Mouse (Mus musculus): ENCODE measurements around the gene Olfr811. TPM values are rescaled to one million over a fixed set of nuclear protein-coding genes. Genes with fewer than 3 reads are reported as not detected.

Olfr811 gene
- polyA plus RNA-seq, 1 experiment from 2014 or later, result not detected

DNA sequence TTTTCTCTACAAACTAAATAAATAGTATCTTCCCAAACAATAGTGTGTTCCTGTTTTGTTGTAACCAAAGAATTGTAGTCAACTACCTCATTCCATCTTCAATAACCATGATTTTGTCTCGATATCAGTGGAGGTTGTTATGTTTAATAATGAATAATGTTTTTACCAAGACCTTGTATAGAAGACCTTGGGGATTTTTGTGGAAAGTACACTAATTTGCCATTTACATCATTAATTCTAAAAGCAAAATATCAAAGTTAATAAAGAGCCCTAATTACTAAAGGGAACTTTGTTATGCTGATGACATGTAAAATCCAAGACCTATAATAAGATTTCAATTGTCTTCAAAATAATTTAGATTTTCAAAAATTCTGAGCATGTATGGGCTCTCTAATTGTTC is 46.5 kb downstream of the Olfr811 start, which contains the start of gene Olfr807:
Gene Olfr807 (minus strand): TSS at position 101 of the 400 bp plus-strand sequence.
- WGBS, result 66% methylated on average over 1 of the region's 1 CpGs
- no peak for ATAC-seq
- no peaks in the 10 kb centered on the region for H3K27me3 ChIP-seq (replicated peaks; ENCODE audit: insufficient read depth, low read length)

More for the DNA sequence above, 46.5 kb downstream of the Olfr811 start, which contains the start of gene Olfr807:
- TF ChIP-seq EP300 (IDR thresholded peaks at IDR 0.05) (no peak), CTCF (IDR thresholded peaks at IDR 0.05) (no peak)
- Histone ChIP-seq H3K4me3 (ENCODE audit: low read depth, low read length) (no peak within 1 kb of the TSS), H3K4me1 (ENCODE audit: insufficient read depth, low read depth, low read length) (no peaks in the 10 kb centered on the region), H3K36me3 (ENCODE audit: insufficient read depth, low read length) (no peaks in the 10 kb centered on the region), H3K27ac (ENCODE audit: low read length) (no peak within 1 kb of the TSS), H3K4me2 (replicated peaks; ENCODE audit: low read depth, low read length) (no peak within 1 kb of the TSS), H3K9ac (replicated peaks; ENCODE audit: low read depth) (no peak within 1 kb of the TSS), H3K9me3 (ENCODE audit: low read length) (no peaks in the 10 kb centered on the region)
- no peak for DNase-seq (ENCODE audit: low spot score)

Other genes with a start within 250 kb of the Olfr811 start
- not detected in 2 replicates for gene Olfr794, start 236.7 kb downstream of the Olfr811 start, polyA plus RNA-seq (2015; fragmentation: Nextera tagmentation; extraction: Ambion mirVana)
- not detected in 2 replicates for gene Olfr796, start 191.8 kb downstream of the Olfr811 start, polyA plus RNA-seq (2015; fragmentation: Nextera tagmentation; extraction: Ambion mirVana)
- gene Olfr798, start 176.5 kb downstream of the Olfr811 start, polyA plus RNA-seq (2015; fragmentation: Nextera tagmentation; extraction: Ambion mirVana), result not detected in 2 replicates
- not detected in 2 replicates for gene Olfr799, start 166.9 kb downstream of the Olfr811 start, polyA plus RNA-seq (2015; fragmentation: Nextera tagmentation; extraction: Ambion mirVana)
- not detected in 2 replicates for gene Olfr800, start 146.7 kb downstream of the Olfr811 start, polyA plus RNA-seq (2015; fragmentation: Nextera tagmentation; extraction: Ambion mirVana)
- gene Olfr801, start 130.5 kb downstream of the Olfr811 start, polyA plus RNA-seq (2015; fragmentation: Nextera tagmentation; extraction: Ambion mirVana), result not detected in 2 replicates
- gene Olfr802, start 116.2 kb downstream of the Olfr811 start, polyA plus RNA-seq (2015; fragmentation: Nextera tagmentation; extraction: Ambion mirVana), result not detected in 2 replicates
- not detected in 2 replicates for gene Olfr803, start 110.1 kb downstream of the Olfr811 start, polyA plus RNA-seq (2015; fragmentation: Nextera tagmentation; extraction: Ambion mirVana)
- not detected in 2 replicates for gene Olfr804, start 101.2 kb downstream of the Olfr811 start, polyA plus RNA-seq (2015; fragmentation: Nextera tagmentation; extraction: Ambion mirVana)
- gene Olfr805, start 75.0 kb downstream of the Olfr811 start, polyA plus RNA-seq (2015; fragmentation: Nextera tagmentation; extraction: Ambion mirVana), result not detected in 2 replicates
- not detected in 2 replicates for gene Olfr806, start 62.5 kb downstream of the Olfr811 start, polyA plus RNA-seq (2015; fragmentation: Nextera tagmentation; extraction: Ambion mirVana)
- not detected in 2 replicates for gene Olfr807, start 46.6 kb downstream of the Olfr811 start, polyA plus RNA-seq (2015; fragmentation: Nextera tagmentation; extraction: Ambion mirVana)
- not detected in 2 replicates for gene Olfr808, start 38.9 kb downstream of the Olfr811 start, polyA plus RNA-seq (2015; fragmentation: Nextera tagmentation; extraction: Ambion mirVana)
- gene Olfr809, start 29.8 kb downstream of the Olfr811 start, polyA plus RNA-seq (2015; fragmentation: Nextera tagmentation; extraction: Ambion mirVana), result not detected in 2 replicates
- not detected in 2 replicates for gene Olfr810, start 9.5 kb downstream of the Olfr811 start, polyA plus RNA-seq (2015; fragmentation: Nextera tagmentation; extraction: Ambion mirVana)
- not detected in 2 replicates for gene Olfr812, start 41.7 kb upstream of the Olfr811 start, polyA plus RNA-seq (2015; fragmentation: Nextera tagmentation; extraction: Ambion mirVana)
- not detected in 2 replicates for gene Olfr813, start 51.0 kb upstream of the Olfr811 start, polyA plus RNA-seq (2015; fragmentation: Nextera tagmentation; extraction: Ambion mirVana)
- gene Olfr814, start 75.5 kb upstream of the Olfr811 start, polyA plus RNA-seq (2015; fragmentation: Nextera tagmentation; extraction: Ambion mirVana), result not detected in 2 replicates
- not detected in 2 replicates for gene Olfr815, start 101.5 kb upstream of the Olfr811 start, polyA plus RNA-seq (2015; fragmentation: Nextera tagmentation; extraction: Ambion mirVana)
- not detected in 2 replicates for gene Olfr816, start 111.2 kb upstream of the Olfr811 start, polyA plus RNA-seq (2015; fragmentation: Nextera tagmentation; extraction: Ambion mirVana)
- gene Olfr818, start 144.7 kb upstream of the Olfr811 start, polyA plus RNA-seq (2015; fragmentation: Nextera tagmentation; extraction: Ambion mirVana), result not detected in 2 replicates
- gene Olfr819, start 162.9 kb upstream of the Olfr811 start, polyA plus RNA-seq (2015; fragmentation: Nextera tagmentation; extraction: Ambion mirVana), result not detected in 2 replicates
- not detected in 2 replicates for gene Olfr247, start 171.7 kb upstream of the Olfr811 start, polyA plus RNA-seq (2015; fragmentation: Nextera tagmentation; extraction: Ambion mirVana)
- not detected in 2 replicates for gene Gm10310, start 180.7 kb upstream of the Olfr811 start, polyA plus RNA-seq (2015; fragmentation: Nextera tagmentation; extraction: Ambion mirVana)
- gene Olfr820, start 208.2 kb upstream of the Olfr811 start, polyA plus RNA-seq (2015; fragmentation: Nextera tagmentation; extraction: Ambion mirVana), result not detected in 2 replicates
- gene Olfr821, start 226.0 kb upstream of the Olfr811 start, polyA plus RNA-seq (2015; fragmentation: Nextera tagmentation; extraction: Ambion mirVana), result not detected in 2 replicates

All from lung, postnatal 0 days (tissue).